Mouse (Mus musculus) forebrain, postnatal 0 days (tissue): Measurements from ENCODE around the gene Nt5m. TPM values are rescaled to one million over a fixed set of nuclear protein-coding genes. Genes with fewer than 3 reads are reported as not detected.

Source experiments
- ATAC-seq: fragments of 200-750 bp; cut with Nextera tagmentation; 2 replicates; pipeline ENCODE4 v1.8.0; 2017; ENCODE audit warnings: mild to moderate bottlenecking, moderate library complexity
- DNase-seq: peaks from one replicate; pipeline ENCODE4 v3.0.0-alpha.2; 2015
- H3K27ac ChIP-seq: fragments of 300-500 bp; sonication (generic); 2 replicates; pipeline ENCODE4 v1.5.1; 2014; ENCODE audit warnings: low read depth, mild to moderate bottlenecking, antibody characterized with exemption, low read length, moderate library complexity, mixed read lengths
- H3K27me3 ChIP-seq: fragments of 300-500 bp; sonication (generic); 2 replicates; pipeline ENCODE4 v1.6.1; 2014; ENCODE audit warnings: mild to moderate bottlenecking, low read length, mixed read lengths; ENCODE audit not compliant: insufficient read depth
- H3K36me3 ChIP-seq: fragments of 300-500 bp; sonication (generic); 2 replicates; pipeline ENCODE4 v1.6.1; 2014; ENCODE audit warnings: mild to moderate bottlenecking, moderate library complexity; ENCODE audit not compliant: insufficient read depth
- H3K4me1 ChIP-seq: fragments of 300-500 bp; sonication (generic); 2 replicates; pipeline ENCODE4 v1.6.1; 2014; ENCODE audit warnings: antibody characterized with exemption; ENCODE audit not compliant: insufficient read depth
- H3K4me2 ChIP-seq: fragments of 300-500 bp; sonication (generic); 2 replicates; pipeline ENCODE4 v1.6.1; 2014; ENCODE audit warnings: low read depth, mild to moderate bottlenecking, moderate library complexity
- H3K4me3 ChIP-seq: fragments of 300-500 bp; sonication (generic); 2 replicates; pipeline ENCODE4 v1.5.1; 2014; ENCODE audit warnings: low read depth, low read length, mixed read lengths
- H3K9ac ChIP-seq: fragments of 300-500 bp; sonication (generic); 2 replicates; pipeline ENCODE4 v1.6.1; 2014; ENCODE audit warnings: mild to moderate bottlenecking
- H3K9me3 ChIP-seq: fragments of 300-500 bp; sonication (generic); 2 replicates; pipeline ENCODE4 v1.6.1; 2016; ENCODE audit warnings: low read length
- CTCF ChIP-seq: sonication (generic); IDR thresholded peaks from 2 replicates; pipeline ENCODE4 v1.5.1; 2016; ENCODE audit warnings: antibody characterized with exemption, control low read depth, low read depth
- WGBS: fragments of 180-500 bp; shearing (Covaris S2); extraction: QIAGEN DNeasy Blood & Tissue Kit; methylation state at CpG from one replicate; pipeline ENCODE4 v1.1.7; 2014; 5-methylcytosine and 5-hydroxymethylcytosine counted together
- polyA plus RNA-seq: library from polyadenylated mRNA; unstranded; fragments of >200 nt; fragmentation: Nextera tagmentation; extraction: Ambion mirVana; gene quantifications from 2 replicates; pipeline ENCODE4 v1.2.1, GENCODE M21; 2015
- total RNA-seq: library from RNA; depleted of rRNA; stranded (reverse); fragments of >200 nt; gene quantifications from 2 replicates; pipeline ENCODE4 v1.2.3, GENCODE M21; 2014

The Nt5m gene
- total and polyA plus RNA-seq, 2 experiments from 2014 or later = 62.2 to 85.9 TPM

GRCm38 (mm10) chr11:59838426-59838825 is 821 bp upstream of the Nt5m start:
- peak overlapping the region; percentile 100 for H3K4me3 ChIP-seq
- no peak for TF ChIP-seq CTCF
- no peaks in the 10 kb centered on the region for H3K27me3 ChIP-seq
- H3K27ac ChIP-seq = no peak overlapping the region
- H3K4me1 ChIP-seq = peaks cover 17% of the 10 kb centered on the region
- peak overlapping the region; percentile 95 for H3K9ac ChIP-seq
- peaks cover 18% of the 10 kb centered on the region for H3K36me3 ChIP-seq
- DNase-seq = no peak
- ATAC-seq = no peak
- 54% methylated on average over 4 of the region's 4 CpGs for WGBS
- peak overlapping the region; percentile 66 for H3K4me2 ChIP-seq
- H3K9me3 ChIP-seq = no peaks in the 10 kb centered on the region

GRCm38 (mm10) chr11:59839459-59840126 is 346 bp downstream of the Nt5m start, which contains the start of gene Cops3:
Cops3 (minus strand) TSS chr11:59839838.
- no peaks in the 10 kb centered on the region for H3K9me3 ChIP-seq
- peak; percentile 97 for DNase-seq
- peak; percentile 98 for ATAC-seq
- H3K36me3 ChIP-seq = peaks cover 14% of the 10 kb centered on the region
- H3K27ac ChIP-seq = peak within 1 kb of the TSS; percentile 99
- peak; percentile 18; the same call in 1 of the 2 replicates for TF ChIP-seq CTCF
- H3K4me3 ChIP-seq = peak within 1 kb of the TSS; percentile 100
- H3K4me2 ChIP-seq = peak within 1 kb of the TSS; percentile 66
- no peaks in the 10 kb centered on the region for H3K27me3 ChIP-seq
- H3K9ac ChIP-seq = peak within 1 kb of the TSS; percentile 95
- peaks cover 17% of the 10 kb centered on the region for H3K4me1 ChIP-seq
- WGBS = under 1% methylated on average over 43 of the region's 43 CpGs

- no peak for DNase-seq
- 94% methylated on average over 11 of the region's 11 CpGs for WGBS
- Histone ChIP-seq H3K27ac (no peak overlapping the region), H3K36me3 (no peaks in the 10 kb centered on the region), H3K4me3 (no peak overlapping the region), H3K9ac (no peak overlapping the region), H3K4me2 (no peak overlapping the region), H3K9me3 (no peaks in the 10 kb centered on the region), H3K4me1 (no peaks in the 10 kb centered on the region), H3K27me3 (no peaks in the 10 kb centered on the region)
- TF ChIP-seq CTCF = no peak
- no peak for ATAC-seq
These were observed 7.1 kb downstream of the Nt5m start for GRCm38 (mm10) chr11:59846311-59846710.

- 7% methylated on average over 2 of the region's 2 CpGs for WGBS
- TF ChIP-seq CTCF = peak; percentile 74
- Histone ChIP-seq H3K4me1 (no peaks in the 10 kb centered on the region), H3K9me3 (no peaks in the 10 kb centered on the region), H3K36me3 (no peaks in the 10 kb centered on the region), H3K27me3 (no peaks in the 10 kb centered on the region), H3K27ac (no peak overlapping the region), H3K4me2 (peak overlapping the region; percentile 79), H3K4me3 (peak overlapping the region; percentile 68; the same call in 1 of the 2 replicates), H3K9ac (peak overlapping the region; percentile 10; the same call in 1 of the 2 replicates)
- peak; percentile 63 for DNase-seq
- ATAC-seq = peak; percentile 47
These were observed 7.9 kb downstream of the Nt5m start for GRCm38 (mm10) chr11:59847131-59847530.

- DNase-seq = peak; percentile 81
- Histone ChIP-seq H3K27ac (peak overlapping the region; percentile 82), H3K27me3 (no peaks in the 10 kb centered on the region), H3K36me3 (no peaks in the 10 kb centered on the region), H3K4me2 (peak overlapping the region; percentile 79), H3K9ac (peak overlapping the region; percentile 78), H3K4me1 (no peaks in the 10 kb centered on the region), H3K4me3 (peak overlapping the region; percentile 68), H3K9me3 (no peaks in the 10 kb centered on the region)
- ATAC-seq = peak; percentile 94
- WGBS = under 1% methylated on average over 67 of the region's 69 CpGs
- peak; percentile 46 for TF ChIP-seq CTCF
These were observed 8.9 kb downstream of the Nt5m start for GRCm38 (mm10) chr11:59847891-59848884.

- TF ChIP-seq CTCF = no peak
- Histone ChIP-seq H3K4me3 (no peak overlapping the region), H3K27ac (no peak overlapping the region), H3K27me3 (no peaks in the 10 kb centered on the region), H3K36me3 (no peaks in the 10 kb centered on the region; the same call in 1 of the 2 replicates), H3K4me1 (no peaks in the 10 kb centered on the region), H3K9me3 (no peaks in the 10 kb centered on the region), H3K9ac (no peak overlapping the region), H3K4me2 (no peak overlapping the region)
- DNase-seq (no peak), ATAC-seq (no peak)
- 79% methylated on average over 3 of the region's 3 CpGs for WGBS
These were observed 13.6 kb downstream of the Nt5m start for GRCm38 (mm10) chr11:59852865-59853264.

- TF ChIP-seq CTCF = no peak
- 89% methylated on average over 11 of the region's 11 CpGs for WGBS
- ATAC-seq (no peak), DNase-seq (no peak)
- Histone ChIP-seq H3K9ac (no peak overlapping the region), H3K9me3 (no peaks in the 10 kb centered on the region), H3K27me3 (no peaks in the 10 kb centered on the region), H3K4me3 (no peak overlapping the region), H3K36me3 (no peaks in the 10 kb centered on the region; the same call in 1 of the 2 replicates), H3K4me2 (no peak overlapping the region), H3K4me1 (no peaks in the 10 kb centered on the region), H3K27ac (no peak overlapping the region)
These were observed 21.2 kb downstream of the Nt5m start for GRCm38 (mm10) chr11:59860467-59860866.
